Mouse (Mus musculus): ENCODE measurements around the gene Gm45213.
A peak's percentile ranks its signal among the peaks of the same experiment; 100 is the strongest.

Gene Gm45213

GRCm38 (mm10) chr7:66043552-66044459, at the start of gene Gm45213:
TSS of gene Gm45213 (plus strand) at chr7:66043602.
- DNase-seq (ENCODE audit: low spot score) = no peak

GRCm38 (mm10) chr7:66001035-66001754, 42.2 kb upstream of the Gm45213 start:
- no peak for DNase-seq (ENCODE audit: low spot score)

DNA sequence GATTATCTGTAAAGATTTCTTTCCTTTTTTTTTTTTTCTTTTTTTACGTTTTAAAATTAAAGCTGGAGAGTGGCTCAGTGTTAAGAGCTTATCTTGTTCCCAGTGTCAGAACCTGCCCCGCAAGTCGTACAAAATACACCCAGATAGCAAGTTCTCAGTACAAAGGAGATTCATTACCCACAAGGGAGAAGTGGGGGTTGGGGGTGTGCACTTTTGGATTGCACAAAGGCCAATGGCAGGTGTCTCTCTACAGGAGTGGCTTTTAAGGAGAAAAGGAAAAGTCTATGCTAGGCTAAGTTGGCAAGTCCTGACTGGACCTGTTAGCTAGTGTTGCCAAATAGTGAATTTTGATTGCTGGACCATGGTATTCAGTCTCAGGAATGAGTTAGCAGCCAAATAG, 41.6 kb upstream of the Gm45213 start:
- DNase-seq (ENCODE audit: low spot score) = no peak

DNA sequence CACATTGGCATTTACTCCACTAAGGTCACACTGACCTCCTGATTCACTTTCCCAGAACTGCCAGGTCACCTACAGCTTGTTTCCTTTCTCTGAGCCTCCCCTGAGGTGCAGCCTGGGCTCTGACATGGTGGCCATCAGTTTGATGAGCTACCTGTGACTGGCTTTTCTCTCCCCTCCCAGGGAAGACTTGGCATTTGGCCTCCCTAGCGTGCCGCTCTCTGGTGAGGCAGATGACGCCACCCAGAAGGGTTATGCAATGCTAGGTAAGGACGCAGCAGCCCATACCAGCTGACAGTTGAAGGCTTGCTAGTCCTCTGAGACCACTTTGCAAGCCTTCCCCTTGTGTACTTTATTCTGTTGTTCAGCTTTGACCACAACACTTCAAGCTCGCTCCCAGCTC, 40.0 kb upstream of the Gm45213 start:
- no peak for DNase-seq (ENCODE audit: low spot score)

GRCm38 (mm10) chr7:66003865-66004638, 39.4 kb upstream of the Gm45213 start:
- no peak for DNase-seq (ENCODE audit: low spot score)

GRCm38 (mm10) chr7:66005066-66005465, 38.3 kb upstream of the Gm45213 start:
- no peak for DNase-seq (ENCODE audit: low spot score)

- no peak for DNase-seq (ENCODE audit: low spot score)
These were observed 35.1 kb upstream of the Gm45213 start for GRCm38 (mm10) chr7:66008161-66008891.

DNA sequence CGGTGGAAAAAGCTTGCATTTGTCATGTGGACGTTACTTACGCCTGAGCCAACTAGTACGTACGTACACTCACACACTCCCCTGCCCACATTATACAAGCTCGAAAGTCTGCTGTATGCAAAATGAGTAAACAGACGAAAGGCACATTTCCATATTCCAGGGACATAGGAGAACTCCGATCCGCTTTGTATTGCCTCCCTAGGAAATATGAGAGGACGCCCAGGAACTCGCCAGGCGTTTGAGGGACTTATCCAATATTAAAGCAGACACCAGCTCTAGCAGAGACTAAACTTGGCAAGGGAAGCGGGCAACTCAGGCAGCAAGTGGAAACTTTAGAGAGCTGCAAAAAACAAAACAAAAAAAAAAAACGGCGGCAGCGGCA, 34.5 kb upstream of the Gm45213 start:
- no peak for DNase-seq (ENCODE audit: low spot score)

DNA sequence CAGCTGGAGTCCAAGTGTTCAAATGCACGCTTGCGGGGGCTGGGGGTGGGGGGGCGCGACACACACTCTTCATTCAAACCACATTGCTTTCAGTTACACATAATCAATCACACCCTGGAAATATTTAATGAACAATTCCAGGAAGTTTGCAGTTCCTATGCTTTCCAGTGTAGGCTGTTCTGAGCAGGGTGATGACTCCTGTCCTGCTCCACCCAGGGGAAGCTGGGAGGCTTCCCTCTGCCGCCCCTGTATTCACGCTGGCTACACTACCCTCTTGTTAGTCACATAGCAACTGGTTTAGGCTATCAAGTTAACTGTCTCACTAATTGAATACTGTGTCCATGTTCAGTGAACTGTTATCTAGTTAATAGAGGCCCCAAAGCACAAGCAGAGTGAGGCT, 32.9 kb upstream of the Gm45213 start:
- DNase-seq (ENCODE audit: low spot score) = no peak

GRCm38 (mm10) chr7:66027747-66028146, 15.7 kb upstream of the Gm45213 start:
- no peak for DNase-seq (ENCODE audit: low spot score)

- no peak for DNase-seq (ENCODE audit: low spot score)
These were observed 14.5 kb upstream of the Gm45213 start for GRCm38 (mm10) chr7:66028766-66029512.

GRCm38 (mm10) chr7:66036809-66037208, 6.6 kb upstream of the Gm45213 start:
- DNase-seq (ENCODE audit: low spot score) = no peak

DNA sequence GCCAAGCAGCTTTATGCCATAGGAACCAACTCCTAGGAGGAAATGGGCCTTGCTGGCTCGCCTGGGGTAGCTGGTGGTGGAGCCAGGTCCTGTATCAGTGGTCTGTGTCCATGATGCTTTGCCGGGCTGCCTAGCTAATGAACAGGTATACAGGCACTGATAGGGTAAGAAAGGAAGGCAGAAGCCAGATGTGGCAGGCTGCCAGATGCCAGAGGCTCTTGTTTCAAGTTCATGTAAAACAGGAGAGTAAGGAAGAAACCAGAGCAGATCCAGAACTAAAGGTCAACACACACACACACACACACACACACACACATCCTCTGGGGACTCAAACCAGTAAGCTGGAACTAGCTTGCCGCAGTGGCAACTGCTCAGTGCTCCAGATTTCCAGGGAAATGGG, 5.1 kb upstream of the Gm45213 start:
- DNase-seq (ENCODE audit: low spot score) = peak; percentile 13

GRCm38 (mm10) chr7:66038730-66039129, 4.7 kb upstream of the Gm45213 start:
- DNase-seq (ENCODE audit: low spot score) = no peak

- no peak for DNase-seq (ENCODE audit: low spot score)
These were observed 3.2 kb upstream of the Gm45213 start for GRCm38 (mm10) chr7:66040026-66040814.

DNA sequence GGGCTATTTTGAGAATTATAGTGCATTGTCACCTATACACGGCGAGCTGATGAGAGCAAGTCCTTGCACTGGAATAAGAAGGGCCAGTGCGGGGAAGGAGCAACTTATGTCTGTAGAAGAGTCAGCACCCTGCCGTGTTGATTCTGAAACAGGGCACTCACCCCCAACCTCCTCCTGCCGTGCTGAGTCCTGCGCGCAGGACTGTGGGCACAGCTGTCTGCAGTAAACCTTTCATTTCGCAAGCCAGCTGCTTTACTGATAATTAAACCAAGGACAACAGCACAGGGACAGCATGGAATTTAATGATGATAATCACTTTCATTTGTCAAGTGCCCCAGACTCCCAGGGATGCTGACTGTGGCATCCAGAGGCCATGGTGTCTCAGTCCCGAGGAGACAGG, 1.2 kb downstream of the Gm45213 start:
- DNase-seq (ENCODE audit: low spot score) = no peak

GRCm38 (mm10) chr7:66046921-66047918, 3.8 kb downstream of the Gm45213 start:
- DNase-seq (ENCODE audit: low spot score) = peak; percentile 29

- DNase-seq (ENCODE audit: low spot score) = no peak
These were observed 4.6 kb downstream of the Gm45213 start for GRCm38 (mm10) chr7:66047975-66048374.

Data from adipocyte (in vitro differentiated cells).